Mouse (Mus musculus): ENCODE data around the gene Neurl2.
A peak's percentile ranks its signal among the peaks of the same experiment; 100 is the strongest.
"Not testable (repeated sequence)": the region's sequence is repeated elsewhere in the genome, so short reads cannot be mapped to it uniquely, and the experiment has no call there.

Gene Neurl2

DNA sequence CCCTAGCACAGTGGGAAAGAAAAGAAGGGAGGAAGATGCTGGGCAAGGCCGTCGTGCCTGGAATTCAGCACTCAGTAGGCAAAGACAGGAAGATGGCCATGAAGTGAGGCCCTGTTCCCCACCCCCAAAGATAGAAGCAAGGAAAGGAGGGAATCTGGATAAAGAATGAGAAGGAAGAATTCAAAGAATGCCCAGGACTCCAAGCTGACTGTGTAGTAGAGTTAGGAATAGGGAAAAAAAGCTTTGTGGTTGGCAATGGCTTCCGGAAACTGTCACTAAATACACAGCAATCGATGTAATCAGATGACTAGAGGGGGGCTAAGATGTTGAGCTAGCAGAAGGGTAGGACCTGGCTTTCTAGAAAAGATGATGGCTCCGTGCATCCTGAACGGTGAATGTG is 16.1 kb downstream of the Neurl2 start:
- no peak for DNase-seq (ENCODE audit: low spot score)

DNA sequence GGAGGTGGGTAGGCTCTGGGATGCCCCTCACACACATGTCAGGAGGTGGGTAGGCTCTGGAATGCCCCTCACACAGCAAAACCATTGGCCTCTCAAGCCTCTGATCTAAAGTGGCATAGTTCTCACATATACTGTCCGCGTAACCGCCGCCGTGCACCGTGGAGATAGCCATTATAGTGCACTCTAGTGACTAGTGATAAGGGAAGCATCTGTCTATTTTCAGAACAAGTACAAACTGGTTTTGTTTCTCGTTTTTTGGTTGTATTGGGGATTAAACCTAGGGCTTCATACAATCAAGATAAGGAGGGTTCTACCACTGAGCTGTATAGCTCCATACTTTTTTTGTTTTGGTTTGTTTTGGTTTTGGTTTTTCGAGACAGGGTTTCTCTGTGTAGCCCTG is 17.4 kb downstream of the Neurl2 start:
- no peak for DNase-seq (ENCODE audit: low spot score)

DNA sequence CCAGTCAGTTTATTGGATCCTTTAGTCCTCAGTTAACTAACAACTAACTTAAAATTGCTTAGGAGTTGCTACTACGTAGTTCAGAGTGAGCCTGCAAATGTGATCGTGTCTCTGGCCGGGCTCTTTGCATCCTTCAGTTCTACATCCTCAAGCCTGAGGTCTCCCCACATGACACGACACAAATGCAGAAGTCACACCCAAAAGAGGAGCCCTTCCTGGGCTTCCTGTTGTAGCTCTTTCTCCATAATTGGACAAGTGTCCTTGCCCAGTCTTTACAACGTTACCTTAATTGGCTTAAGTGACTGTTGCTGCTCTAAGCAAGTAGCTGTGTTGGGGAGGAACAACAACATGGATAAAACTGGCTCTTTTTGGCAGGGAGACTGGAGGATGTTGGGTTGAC is 17.9 kb downstream of the Neurl2 start:
- no peak for DNase-seq (ENCODE audit: low spot score)

DNA sequence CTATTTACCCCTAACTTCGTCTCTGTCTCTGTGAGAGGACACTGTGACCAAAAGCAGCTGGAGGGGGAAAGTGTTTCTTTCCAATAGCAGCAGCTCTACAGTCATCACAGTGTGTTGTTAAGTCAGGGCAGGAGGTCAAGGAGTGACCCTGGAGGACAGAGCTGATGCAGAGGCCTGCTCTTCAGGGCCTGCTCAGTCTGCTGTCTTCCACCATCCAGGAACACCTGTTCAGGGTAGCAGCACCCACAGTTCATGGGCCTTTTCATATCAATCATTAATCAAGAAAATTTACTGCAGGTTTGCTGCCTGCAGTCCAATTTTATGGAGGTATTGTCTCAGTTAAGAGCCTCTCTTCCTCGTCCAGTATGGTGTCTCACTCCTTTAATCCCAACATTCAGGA is 19.7 kb downstream of the Neurl2 start:
- DNase-seq (ENCODE audit: low spot score) = no peak

DNA sequence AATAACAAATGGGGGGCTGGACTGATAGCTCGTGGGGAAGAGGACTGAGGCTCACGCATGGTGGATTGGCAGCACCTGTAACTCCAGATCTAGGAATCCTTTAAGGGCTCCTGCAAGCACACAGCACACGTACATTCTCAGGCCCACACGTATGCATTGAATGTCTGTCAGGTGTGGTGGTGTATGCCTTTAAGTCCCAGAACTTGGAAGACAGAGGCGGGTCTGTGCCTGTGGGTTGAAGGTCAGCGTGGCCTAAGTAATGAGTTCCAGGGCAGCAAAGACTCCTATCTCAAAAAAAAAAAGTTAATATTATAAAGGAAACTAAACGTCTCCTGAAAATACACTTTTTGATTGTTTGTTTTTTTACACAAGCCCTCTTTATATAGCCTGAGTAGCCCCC is 26.6 kb downstream of the Neurl2 start:
- no peak for DNase-seq (ENCODE audit: low spot score)

DNA sequence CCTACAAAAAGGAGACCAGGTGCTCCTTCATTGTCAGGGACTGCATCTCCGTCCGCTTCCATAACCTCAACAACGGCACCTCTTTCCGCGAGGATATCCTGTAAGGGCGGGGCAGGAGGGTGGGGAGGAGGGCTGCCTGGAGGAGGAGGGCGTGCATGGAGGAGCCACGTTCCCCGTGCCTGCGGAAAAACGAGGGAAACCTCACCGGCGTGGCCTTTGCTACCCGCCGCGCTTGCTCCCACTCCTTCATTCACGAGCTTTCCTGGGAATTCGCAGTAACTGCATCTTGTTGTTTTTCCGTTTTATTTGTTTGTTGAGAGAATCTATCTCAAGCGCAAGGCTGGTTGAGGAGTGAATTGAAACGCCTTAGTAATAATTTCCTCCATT is 27.9 kb downstream of the Neurl2 start:
- no peak for DNase-seq (ENCODE audit: low spot score)

DNA sequence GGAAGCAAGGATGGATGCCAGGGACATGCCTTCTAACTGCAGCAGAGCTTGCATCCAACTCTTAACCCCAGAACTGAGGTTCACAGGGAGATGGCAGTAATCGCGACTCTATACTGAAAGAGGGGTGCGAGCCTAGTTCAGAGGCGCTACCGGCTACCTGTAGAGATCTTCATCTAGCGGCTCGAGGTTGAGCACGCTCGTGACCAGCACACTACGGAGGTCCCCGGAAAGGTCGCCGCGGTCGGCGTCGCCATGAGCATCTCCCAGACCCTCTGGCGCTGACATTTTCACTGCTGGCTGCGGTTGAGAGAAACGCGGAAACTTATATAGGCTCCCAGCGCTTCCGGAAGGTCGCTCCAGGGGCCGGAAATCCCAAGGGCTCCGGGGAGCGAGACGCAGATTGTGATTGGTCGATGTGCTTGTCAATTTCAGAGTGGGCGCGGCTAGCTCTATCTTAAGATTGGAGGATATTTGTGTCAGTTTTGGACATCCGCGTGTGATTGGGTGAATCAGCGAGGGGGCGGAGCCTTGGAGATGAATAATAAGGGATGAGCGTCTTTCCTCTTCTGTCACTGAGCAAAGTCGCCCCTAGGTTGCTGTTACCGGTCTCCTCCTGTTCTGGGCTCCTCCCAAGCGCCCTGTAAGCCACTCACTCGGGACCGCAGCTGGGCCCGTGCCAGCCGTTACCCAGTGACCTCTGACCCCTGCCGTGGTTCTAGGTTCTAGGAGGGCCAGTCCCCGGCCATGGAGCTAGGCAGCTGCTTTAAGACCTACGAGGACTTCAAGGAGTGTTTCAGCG is 28.5 kb downstream of the Neurl2 start, which contains the start of the genes Acot8 and Zswim3:
Gene Acot8 (minus strand): TSS at position 350 of the 799 bp plus-strand sequence.
Gene Zswim3 (plus strand): TSS at position 566 of the 799 bp plus-strand sequence.
- DNase-seq (ENCODE audit: low spot score) = peak; percentile 99

DNA sequence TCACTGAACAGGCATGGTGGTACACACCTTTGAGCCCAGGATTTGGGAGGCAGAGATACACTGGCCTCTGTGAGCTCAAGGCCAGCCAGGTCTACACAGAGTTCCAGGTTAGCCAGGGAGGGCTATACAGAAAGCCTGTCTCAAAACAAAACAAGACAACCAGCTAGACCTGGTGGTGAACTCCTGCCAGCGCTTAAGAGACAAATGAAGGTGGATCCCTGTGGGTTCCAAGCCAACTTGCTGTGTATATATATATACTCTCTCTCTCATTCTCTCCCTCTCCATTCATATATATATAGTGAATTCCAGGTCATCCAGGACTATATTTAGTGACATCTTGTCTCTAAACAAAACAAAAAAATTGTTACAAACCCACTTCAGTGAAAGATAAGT is 29.3 kb downstream of the Neurl2 start:
- no peak for DNase-seq (ENCODE audit: low spot score)

DNA sequence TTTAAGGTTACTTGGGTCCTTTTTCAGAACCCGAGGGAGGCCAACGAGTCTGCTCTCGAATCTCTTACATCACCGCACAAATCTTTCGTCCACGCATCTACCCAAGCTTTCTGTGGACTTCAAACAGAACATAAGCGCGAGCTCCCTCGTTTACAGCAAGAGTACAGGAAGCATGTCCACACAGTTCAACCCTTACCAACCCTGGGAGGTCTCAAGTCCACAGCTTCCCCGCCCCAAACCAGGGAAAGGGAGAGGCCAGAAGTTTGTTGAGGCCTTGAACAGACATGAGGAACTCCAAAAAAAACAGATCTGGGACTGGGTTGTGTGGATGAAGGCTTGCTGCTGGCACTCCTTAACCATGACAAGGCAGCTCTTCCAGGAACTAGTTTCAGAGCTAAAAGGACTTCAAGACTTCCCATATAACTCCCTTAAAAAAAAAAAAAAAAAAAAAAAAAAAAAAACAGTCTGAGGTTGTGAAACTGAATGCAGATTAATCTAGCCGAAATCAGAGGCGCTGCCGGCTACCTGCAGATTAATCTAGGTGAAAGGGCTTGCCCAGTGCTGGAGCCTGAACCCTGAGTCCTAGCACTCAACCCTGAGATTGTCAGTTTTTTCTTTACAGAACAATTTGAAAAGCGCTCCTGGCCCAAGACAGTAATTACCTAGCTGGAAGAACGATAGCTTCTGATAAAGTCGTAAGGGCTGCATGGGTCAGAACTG is 29.9 kb downstream of the Neurl2 start:
- no peak for DNase-seq (ENCODE audit: low spot score)

DNA sequence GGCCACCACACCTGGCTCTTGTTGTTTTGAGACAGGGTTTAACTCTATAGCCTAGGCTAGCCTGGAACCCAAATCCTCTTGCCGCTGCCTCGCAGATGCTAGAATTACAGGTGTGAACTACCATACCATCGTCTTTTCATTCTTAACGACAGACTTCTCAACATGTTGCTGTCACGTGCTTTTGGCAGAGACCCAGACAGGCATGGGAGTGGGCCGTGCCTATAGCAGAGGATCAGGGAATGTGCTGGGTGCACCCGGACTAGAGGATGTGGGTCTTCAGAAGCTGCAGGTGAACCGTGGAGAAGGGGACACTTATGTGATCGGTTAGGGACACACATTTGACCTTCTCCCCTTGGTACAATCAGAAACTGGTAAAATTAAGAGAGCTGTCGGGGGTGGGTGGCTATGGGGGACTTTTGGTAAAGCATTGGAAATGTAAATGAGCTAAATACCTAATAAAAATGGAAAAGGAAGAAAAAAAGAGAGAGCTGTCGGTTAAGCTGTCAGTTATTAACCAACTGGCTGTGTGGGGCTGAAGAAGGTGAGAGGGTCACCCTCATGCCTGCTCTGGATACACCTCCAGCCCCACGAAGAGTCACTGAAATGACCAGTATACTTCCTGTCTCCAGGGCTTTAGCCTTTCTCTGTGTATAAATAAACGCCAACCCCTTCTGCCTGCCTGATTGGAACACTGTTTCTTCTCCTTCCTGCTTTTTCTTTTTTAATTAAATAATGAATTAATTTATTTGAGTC is 32.8 kb downstream of the Neurl2 start:
- DNase-seq (ENCODE audit: low spot score) = no peak

DNA sequence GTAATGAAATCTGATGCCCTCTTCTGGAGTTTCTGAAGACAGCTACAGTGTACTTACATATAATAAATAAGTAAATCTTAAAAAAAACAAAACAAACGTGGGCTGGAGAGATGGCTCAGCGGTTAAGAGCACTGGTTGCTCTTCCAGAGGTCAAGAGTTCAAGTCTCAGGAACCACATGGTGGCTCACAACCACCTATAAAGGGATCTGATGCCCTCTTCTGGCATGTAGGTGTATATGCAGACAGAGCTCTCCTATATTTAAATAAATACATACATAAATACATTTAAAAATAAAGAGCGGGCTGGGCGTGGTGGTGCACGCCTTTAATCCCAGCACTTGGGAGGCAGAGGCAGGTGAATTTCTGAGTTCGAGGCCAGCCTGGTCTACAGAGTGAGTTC is 34.7 kb downstream of the Neurl2 start:
- not testable (repeated sequence) for DNase-seq (ENCODE audit: low spot score)

DNA sequence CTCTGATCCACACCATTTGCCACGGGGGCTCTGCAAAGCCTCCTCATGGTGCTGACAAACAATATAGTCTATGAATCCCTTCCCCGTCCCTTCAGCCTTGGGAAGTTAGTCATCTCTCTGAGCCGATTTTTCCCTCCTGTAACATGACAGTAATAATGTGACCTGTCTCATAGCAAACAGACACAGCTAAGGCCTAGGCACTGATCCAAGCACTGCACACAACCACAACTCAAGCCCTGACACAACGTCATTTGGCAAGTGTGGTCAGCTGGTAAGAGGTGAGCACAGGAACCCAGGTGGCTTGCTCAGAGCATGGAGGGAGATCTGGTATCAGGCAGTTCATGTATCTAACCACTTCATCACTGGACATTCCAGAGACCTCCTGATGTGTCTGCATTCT is 37.4 kb downstream of the Neurl2 start:
- no peak for DNase-seq (ENCODE audit: low spot score)

DNA sequence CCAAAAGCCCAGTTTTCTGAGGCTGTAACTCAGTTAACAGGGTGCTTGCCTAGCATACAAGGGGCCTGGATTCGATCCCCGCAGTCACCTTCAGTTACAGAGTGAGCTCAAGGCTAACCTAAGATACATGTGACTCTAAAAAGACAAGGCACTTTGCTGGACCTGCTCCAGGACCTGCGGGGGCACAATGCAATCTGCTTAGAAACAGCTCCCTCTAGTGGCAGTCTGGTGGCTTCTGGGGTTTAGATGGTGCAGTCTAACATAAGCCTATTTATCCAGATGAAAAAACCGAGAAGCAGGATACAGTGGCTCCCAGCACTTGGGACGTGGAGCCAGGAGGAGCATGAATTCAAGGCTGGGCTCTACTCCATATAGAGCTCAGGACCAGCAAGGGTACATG is 39.0 kb downstream of the Neurl2 start:
- peak; percentile 86 for DNase-seq (ENCODE audit: low spot score)

DNA sequence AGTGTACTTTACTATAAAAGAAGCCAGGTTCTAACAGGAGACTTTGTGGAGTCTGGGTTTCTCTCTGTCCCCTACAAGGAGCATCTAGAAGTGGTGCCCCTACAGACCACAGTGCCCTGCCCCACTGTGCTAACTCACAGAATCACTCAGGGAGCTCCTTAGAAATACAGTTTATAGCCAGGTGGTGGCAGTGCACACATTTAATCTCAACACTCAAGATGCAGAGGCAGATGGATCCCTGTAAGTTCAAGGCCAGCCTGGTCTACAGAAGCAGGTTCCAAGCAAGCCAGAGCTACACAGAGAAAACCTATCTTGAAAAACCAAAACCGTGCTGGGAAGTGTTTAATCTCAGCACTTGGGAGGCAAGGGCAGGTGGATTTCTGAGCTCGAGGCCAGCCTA is 39.5 kb downstream of the Neurl2 start:
- no peak for DNase-seq (ENCODE audit: low spot score)

DNA sequence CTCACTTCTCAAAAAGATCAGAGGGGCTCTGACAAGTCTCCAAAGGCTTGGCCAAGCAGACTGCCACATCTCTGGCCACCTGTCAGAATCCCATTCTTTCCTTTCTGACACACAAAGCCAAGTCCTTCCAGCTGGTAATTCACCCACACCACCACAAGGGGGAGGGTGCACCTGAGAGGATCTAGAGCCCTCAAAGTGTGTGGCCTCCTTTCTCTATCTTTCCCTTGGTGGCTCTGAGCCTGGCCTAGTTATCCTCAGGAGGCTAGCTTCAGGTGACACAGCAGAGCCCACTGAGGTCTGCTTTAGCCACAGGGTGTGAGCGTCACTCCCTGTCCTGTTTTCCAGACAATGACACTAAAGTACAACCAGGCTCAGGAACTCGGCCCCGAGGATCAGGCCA is 40.0 kb downstream of the Neurl2 start:
- DNase-seq (ENCODE audit: low spot score) = peak; percentile 48

DNA sequence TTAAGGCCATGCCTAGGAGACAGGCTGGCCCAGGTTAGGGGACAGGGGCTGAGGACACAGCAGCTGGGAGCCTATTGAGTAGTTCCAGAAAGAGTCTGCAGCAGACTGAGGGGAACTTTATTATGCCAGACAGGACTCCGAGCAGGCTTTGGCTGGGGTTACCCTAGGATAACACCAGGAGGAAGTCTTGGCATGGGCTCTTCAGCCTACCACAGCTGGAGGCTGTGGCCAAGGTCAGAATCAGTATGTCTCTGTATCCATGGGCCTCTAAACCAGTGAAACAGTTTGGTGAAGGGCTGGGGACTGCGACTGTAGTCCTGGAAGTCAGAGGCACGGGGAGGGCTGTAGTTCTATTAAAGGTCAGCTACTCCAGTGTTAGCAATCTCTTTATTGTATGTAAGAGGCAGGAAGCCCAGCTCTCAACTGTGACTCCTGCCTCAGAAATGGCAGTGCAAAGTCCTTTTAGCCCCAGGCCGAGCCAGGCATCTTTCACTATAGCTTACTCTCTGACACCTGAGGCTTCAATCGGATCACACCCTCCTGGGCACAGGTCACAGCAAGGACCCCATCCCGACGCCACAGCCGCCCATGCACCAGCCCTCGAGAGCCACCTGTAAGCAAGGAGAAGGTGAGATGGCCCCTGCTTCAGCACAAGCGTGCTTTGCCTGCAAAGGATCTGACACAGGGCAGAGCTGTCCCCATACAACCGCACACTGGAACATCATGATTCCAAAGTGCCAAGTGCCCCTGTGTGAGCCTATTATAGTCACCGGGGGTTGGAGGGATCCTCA is 40.7 kb downstream of the Neurl2 start:
- DNase-seq (ENCODE audit: low spot score) = no peak

DNA sequence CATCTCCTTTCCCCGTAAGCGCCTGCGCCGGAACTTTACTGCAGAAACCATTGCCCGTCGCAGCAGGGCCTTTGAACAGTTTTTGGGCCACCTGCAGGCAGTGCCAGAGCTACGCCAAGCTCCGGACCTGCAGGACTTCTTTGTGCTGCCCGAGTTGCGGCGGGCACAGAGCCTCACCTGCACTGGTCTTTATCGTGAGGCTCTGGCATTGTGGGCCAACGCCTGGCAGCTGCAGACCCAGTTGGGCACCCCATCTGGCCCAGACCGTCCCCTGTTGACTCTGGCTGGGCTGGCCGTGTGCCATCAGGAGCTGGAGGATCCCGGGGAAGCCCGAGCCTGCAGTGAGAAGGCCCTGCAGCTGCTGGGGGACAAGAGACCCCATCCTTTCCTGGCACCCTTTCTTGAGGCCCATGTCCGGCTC is 41.4 kb downstream of the Neurl2 start:
- DNase-seq (ENCODE audit: low spot score) = no peak

DNA sequence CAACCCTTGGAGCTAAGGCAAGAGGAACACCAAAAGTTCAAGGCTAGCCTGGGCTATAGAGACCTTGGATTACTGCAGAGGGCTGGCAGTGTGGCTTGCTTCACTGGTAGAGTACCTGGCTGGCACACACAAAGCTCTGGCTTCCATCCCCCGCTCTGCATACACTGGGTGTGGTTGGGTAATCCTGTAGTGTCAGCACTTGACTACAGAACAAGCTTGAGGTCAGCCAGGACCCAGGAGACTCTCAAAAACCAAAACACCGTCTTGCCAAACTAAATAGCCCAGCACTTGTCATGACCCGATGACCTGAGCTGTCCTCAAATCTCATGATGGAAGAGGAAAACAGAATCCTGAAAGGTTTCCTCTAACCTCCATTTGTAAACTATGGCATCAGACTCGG is 42.8 kb downstream of the Neurl2 start:
- DNase-seq (ENCODE audit: low spot score) = peak; percentile 79

DNA sequence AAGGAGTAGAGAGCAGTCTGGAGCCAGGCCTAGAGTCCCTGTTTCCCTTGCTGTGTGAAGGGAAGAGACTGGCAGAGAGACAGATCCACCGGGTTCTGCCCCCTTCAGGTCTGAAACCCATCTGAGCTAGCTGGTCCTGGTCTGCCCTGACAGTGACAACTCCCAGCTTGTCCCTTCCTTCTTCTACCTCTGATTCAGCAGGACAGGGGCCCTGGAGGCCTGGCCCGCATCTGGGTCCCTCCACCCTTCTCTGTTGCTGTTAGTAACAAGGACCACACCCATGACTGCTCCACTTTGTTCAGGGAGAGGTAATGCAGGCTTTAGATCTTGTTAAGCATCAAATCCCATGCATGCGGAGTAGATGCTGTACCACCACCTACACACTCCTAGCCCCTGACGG is 44.8 kb downstream of the Neurl2 start:
- no peak for DNase-seq (ENCODE audit: low spot score)

DNA sequence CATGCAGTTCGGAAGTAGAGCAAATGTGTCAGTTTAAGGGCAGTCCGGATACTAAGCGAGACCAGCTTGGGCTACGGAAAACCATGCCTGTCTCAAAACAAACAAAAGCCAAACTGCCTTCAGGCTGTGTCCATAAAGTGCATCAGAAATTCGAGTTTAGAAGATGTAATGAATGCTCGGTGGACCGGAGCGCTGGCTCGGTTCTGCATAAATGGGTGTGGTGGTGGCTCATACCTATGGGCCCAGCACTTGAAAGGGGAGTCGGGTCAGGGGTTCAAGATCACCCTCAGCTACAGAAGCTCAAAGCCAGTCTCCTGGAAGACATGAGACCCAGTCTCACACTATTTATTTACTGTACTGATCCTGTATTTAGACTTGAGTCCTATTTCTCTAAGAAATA is 45.5 kb downstream of the Neurl2 start:
- no peak for DNase-seq (ENCODE audit: low spot score)

DNA sequence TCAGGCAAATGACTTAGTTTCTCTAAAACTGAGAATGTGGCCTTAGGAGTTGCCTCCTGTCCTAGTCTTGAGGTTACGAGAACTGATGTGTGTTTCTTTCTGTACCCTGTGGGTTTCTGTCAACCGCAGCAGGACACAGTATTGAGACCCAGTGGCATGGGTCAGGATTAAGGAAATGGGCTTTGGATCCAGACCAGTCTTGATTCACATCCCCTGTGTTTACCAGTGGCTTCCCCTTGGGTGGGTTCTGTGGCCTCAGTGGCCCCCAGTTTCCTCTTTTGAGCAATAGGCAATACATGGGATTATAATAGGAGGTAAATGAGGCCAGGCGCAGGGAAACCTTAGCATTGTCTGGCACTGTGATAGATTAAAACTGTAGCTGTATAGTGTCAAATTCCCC is 46.2 kb downstream of the Neurl2 start:
- DNase-seq (ENCODE audit: low spot score) = peak; percentile 12

DNA sequence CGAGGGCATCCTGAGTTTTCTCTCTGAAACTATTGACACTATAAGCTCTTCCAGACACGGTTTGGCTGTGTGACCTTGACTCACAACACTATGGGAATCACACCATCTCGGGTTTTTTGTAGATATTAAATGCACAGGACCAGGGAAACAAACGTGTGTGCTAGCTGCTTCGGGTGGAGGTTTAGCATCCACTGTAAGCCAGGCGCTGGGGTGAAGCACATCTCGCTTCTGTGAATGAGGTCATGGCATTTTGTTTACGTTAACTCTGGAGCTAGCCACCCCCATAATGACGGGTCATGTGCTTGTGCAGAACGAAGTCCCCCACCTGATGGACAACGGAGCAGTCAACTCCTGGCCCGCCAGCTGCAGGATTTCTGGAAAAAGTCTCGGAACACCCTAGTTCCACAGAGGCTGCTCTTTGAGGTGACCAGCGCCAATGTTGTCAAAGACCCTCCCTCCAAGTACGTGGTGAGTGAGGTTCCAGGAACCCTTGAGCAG is 46.8 kb downstream of the Neurl2 start:
- DNase-seq (ENCODE audit: low spot score) = peak; percentile 32

Measured in lung, postnatal 25 days (tissue).